Mouse (Mus musculus) heart, adult 2 months (tissue): ENCODE data around the gene Vmp1. TPM values are rescaled to one million over a fixed set of nuclear protein-coding genes. Genes with fewer than 3 reads are reported as not detected.

ENCODE experiments used
- DNase-seq, 2 experiments: peaks; one replicate each; pipeline ENCODE4 v3.0.0; 2021
- H3K27ac ChIP-seq: fragments of 200-600 bp; 2 replicates; pipeline ENCODE4 v1.8.1; 2022
- H3K27me3 ChIP-seq: fragments of 200-500 bp; 2 replicates; pipeline ENCODE4 v1.6.1; 2012; ENCODE audit warnings: mild to moderate bottlenecking, low read length, inconsistent platforms, mixed read lengths; ENCODE audit not compliant: control insufficient read depth, insufficient read depth
- H3K36me3 ChIP-seq: fragments of 200-500 bp; 2 replicates; pipeline ENCODE4 v1.6.1; 2012; ENCODE audit warnings: low read length, inconsistent platforms; ENCODE audit not compliant: control insufficient read depth, insufficient read depth
- H3K4me1 ChIP-seq: fragments of 200-500 bp; 2 replicates; pipeline ENCODE4 v1.6.1; 2011; ENCODE audit warnings: low read length; ENCODE audit not compliant: control insufficient read depth, insufficient read depth
- H3K4me3 ChIP-seq: fragments of 200-600 bp; 2 replicates; pipeline ENCODE4 v1.8.1; 2022
- H3K79me2 ChIP-seq: fragments of 200-500 bp; replicated peaks from 2 replicates; pipeline ENCODE4 v1.6.1; 2012; ENCODE audit warnings: mild to moderate bottlenecking, inconsistent platforms, low read length, moderate library complexity, mixed read lengths; ENCODE audit not compliant: control insufficient read depth, insufficient read depth
- H3K9ac ChIP-seq: fragments of 200-500 bp; 2 replicates; pipeline ENCODE4 v1.6.1; 2012; ENCODE audit warnings: low read depth, mild to moderate bottlenecking, control low read depth, inconsistent platforms, low read length, mixed read lengths
- CTCF ChIP-seq: fragments of 200-600 bp; IDR thresholded peaks from 2 replicates; pipeline ENCODE4 v1.8.1; 2022; ENCODE audit warnings: antibody characterized with exemption, mild to moderate bottlenecking, moderate library complexity
- EP300 ChIP-seq: fragments of 200-500 bp; IDR thresholded peaks from 2 replicates; pipeline ENCODE4 v1.6.1; 2011; ENCODE audit warnings: low read depth, low read length, control low read depth; ENCODE audit not compliant: insufficient read depth
- POLR2A ChIP-seq: fragments of 200-500 bp; IDR thresholded peaks from 2 replicates; pipeline ENCODE4 v1.6.1; 2011; ENCODE audit warnings: mild to moderate bottlenecking, low read depth, low read length, control low read depth; ENCODE audit not compliant: insufficient read depth
- WGBS: fragments of 180-500 bp; shearing (Covaris S2); methylation state at CpG from one replicate; pipeline ENCODE4 v1.1.7; 2018; 5-methylcytosine and 5-hydroxymethylcytosine counted together
- intact Hi-C: fragments of 180-260 bp; cut with DNase I; formaldehyde crosslinking; loops from one replicate; pipeline ENCODE4 v1.15.1; 2025
- polyA plus RNA-seq: library from polyadenylated mRNA; depleted of rRNA; stranded (reverse); fragments of >200 nt; gene quantifications from 2 replicates; pipeline ENCODE4 v1.2.3, GENCODE M21; 2012
- total RNA-seq, 2 experiments: library from RNA; stranded (reverse); gene quantifications; 2 replicates each; pipeline ENCODE4 v1.2.3; 2021

Gene Vmp1
- total and polyA plus RNA-seq, 3 experiments: 34.0 to 66.9 (median 58.2) TPM

DNA sequence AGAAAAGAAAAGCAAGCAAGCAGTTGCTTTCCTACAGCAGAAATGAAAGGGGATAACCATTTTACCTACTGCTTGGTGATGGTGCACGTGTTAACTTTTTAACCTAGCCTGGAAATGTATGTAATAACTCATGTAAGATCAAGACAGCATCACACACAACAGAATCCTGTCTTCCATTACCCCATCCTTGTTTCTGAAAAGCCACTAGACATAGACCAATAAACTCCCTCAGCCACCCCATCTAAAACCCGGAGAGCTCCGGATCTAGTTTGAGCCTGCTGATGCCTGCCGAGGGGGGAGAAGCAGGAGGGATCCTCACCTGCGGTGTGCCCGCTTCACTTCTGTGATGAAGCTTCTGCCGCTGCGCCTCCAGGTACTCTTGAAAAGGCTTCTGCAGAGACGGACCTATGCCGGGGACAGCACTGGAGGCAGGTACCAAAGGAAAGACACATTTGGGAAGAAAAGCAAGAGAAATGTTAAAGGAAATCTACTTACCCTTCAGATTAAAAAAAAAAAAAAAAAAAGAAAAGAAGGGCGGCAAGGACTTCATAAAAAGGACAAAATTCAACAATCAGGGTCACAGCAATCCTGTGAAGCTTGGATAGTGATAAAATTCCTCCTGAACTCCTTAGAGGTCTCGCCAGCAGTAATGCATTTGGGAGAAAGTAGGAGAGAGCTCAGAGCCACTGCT lies 97.3 kb downstream of the Vmp1 start:
- H3K27me3 ChIP-seq: no peaks in the 10 kb centered on the region
- DNase-seq: no peak
- TF ChIP-seq CTCF (no peak), POLR2A (no peak), EP300 (no peak)
- intact Hi-C loops: no loop called here
- H3K4me1 ChIP-seq: peaks cover 6% of the 10 kb centered on the region
- H3K36me3 ChIP-seq: peaks cover 8% of the 10 kb centered on the region
- 22% methylated on average over 12 of the region's 12 CpGs for WGBS
- peak overlapping the region; percentile 87 for H3K27ac ChIP-seq
- no peaks in the 10 kb centered on the region for H3K79me2 ChIP-seq
- peak overlapping the region; percentile 52 for H3K4me3 ChIP-seq
- peak overlapping the region; percentile 83 for H3K9ac ChIP-seq

DNA sequence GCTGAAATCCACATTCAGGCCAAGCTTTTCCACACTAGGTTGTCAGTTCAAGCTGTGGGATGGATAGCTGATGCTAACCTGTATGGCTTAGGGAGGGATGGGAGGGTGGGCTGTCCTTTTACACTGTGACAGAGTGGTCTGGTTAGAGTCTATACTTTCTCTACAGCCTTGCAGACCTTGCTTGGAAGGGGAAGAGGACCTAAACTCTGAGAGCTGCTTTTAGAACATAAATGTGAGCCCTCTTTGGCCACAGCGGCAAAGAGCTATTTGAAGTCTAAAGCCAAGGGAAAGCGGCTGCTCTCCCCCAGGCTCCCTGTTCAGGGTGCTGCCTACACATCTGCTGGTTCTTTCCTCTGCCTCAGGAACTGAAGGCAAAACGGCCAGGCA lies 98.0 kb downstream of the Vmp1 start:
- H3K36me3 ChIP-seq: peaks cover 8% of the 10 kb centered on the region
- no peak for DNase-seq
- peak overlapping the region; percentile 32 for H3K4me3 ChIP-seq
- peak overlapping the region; percentile 56 for H3K9ac ChIP-seq
- 28% methylated on average over 3 of the region's 3 CpGs for WGBS
- TF ChIP-seq CTCF (no peak), POLR2A (no peak), EP300 (no peak)
- no peaks in the 10 kb centered on the region for H3K27me3 ChIP-seq
- peaks cover 10% of the 10 kb centered on the region for H3K4me1 ChIP-seq
- H3K27ac ChIP-seq: peak overlapping the region; percentile 87
- intact Hi-C loops: no loop called here
- no peaks in the 10 kb centered on the region for H3K79me2 ChIP-seq

DNA sequence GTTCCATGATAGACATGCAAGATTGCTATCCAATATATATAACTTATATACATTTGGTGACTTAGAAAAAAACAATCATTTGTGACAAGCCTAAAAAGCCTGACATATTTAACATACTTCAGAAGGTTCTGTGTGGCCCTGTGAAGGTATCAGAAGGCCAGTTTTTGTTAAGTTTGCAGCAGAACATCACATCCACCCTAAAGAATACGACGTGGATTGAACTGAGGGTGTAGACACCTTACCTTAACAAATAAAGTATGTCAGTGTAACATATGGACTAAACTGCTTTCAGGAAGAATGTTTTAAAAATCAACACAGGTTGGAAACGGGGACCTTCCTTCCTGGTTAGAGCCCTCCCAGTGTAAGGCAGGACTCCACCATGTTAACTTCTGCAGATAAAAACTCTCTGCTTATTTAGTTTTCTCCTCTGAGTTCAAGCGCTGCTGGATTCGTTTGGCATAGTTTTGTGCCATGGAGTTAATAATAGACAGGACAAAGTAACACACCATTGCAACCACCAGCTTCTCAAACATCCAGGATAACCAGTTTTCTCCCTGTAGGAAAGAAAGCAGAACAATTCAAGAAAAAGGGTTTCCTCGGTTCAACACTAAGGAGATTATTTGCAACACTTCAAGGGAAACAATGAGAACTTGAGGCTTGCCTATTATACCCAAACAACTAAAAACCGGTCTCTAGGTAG lies 98.6 kb downstream of the Vmp1 start:
- TF ChIP-seq POLR2A (no peak), EP300 (no peak), CTCF (no peak)
- intact Hi-C loops: no loop called here
- H3K9ac ChIP-seq: peak overlapping the region; percentile 56
- H3K27me3 ChIP-seq: no peaks in the 10 kb centered on the region
- no peak overlapping the region; the same call in 1 of the 2 replicates for H3K4me3 ChIP-seq
- peaks cover 8% of the 10 kb centered on the region for H3K36me3 ChIP-seq
- no peaks in the 10 kb centered on the region for H3K79me2 ChIP-seq
- H3K4me1 ChIP-seq: peaks cover 14% of the 10 kb centered on the region
- WGBS: 24% methylated on average over 7 of the region's 7 CpGs
- H3K27ac ChIP-seq: peak overlapping the region; percentile 87
- no peak for DNase-seq

DNA sequence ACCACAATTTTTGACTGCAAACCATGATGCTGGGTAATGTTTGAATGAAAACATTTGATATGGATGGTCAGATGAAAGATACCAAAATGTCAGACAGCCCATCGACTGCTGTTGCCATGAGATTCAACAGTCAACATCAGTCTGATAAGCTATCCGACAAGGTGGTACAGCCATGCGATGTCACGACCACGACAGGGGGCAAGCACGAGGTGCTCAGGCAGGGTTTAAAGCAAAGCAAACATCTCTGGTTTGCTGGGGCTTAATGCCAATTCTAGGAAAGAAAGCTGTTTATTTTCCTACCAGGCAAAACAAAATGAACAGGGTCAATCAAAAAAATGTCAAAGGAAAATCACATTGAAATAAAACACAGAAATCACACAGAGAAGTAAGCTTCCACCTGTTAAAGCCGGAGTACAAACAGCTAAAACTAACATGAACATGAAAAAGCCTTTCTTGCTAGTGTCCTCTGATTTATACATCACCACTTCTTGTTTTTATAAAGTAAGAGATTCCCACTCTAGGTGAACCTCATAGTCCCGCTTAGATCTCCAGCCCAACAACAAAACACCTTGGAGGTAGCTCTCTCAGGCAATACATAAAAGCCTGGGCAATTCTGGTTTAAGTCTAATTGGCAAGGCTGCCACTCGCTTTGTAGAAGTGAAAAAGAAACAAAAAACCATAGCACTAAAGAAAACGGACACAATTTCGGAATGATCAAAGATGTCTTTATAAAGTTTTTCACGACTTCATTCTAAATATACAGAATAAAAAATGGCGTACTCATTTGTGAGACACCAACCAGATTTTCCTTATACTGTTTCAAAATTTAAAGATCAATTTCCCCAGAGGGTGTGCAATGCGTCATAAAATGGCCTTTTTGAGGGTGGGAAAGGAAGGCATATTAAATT lies 99.4 kb downstream of the Vmp1 start:
- peaks cover 20% of the 10 kb centered on the region for H3K4me1 ChIP-seq
- no peak overlapping the region for H3K4me3 ChIP-seq
- no peaks in the 10 kb centered on the region for H3K79me2 ChIP-seq
- WGBS: 65% methylated on average over 14 of the region's 14 CpGs
- no peak for DNase-seq
- H3K9ac ChIP-seq: no peak overlapping the region
- intact Hi-C loops: no loop called here
- TF ChIP-seq CTCF: no peak
- no peak for TF ChIP-seq EP300
- TF ChIP-seq POLR2A: no peak
- H3K27me3 ChIP-seq: no peaks in the 10 kb centered on the region
- peaks cover 8% of the 10 kb centered on the region for H3K36me3 ChIP-seq
- peak overlapping the region; percentile 87 for H3K27ac ChIP-seq

DNA sequence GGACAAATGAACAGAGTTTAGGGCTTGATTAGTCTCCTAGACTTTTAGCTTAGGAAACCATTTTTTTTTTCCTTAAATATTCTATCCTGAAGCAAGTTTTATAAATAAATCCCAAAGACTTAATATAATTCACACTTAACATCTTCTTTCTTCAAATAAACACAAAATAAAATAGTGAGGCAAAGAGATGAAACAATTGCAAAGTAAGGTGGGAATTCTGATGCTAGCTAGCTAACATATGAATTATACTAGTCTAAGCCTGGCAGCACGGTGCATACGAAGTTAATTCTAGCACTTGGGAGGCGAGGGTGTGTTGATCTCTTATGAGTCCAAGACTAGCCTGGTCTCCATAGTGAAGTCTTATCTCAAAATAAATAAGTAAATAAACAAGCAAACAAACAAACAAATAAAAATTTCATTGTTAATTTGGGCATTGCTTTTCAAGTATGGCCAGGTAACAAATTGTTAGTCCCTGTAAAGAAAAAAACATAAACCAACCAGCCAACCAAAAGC lies 100.3 kb downstream of the Vmp1 start:
- H3K9ac ChIP-seq: no peak overlapping the region
- peaks cover 8% of the 10 kb centered on the region for H3K36me3 ChIP-seq
- H3K27ac ChIP-seq: no peak overlapping the region
- H3K4me3 ChIP-seq: no peak overlapping the region
- intact Hi-C loops: no loop called here
- no peak for DNase-seq
- H3K27me3 ChIP-seq: no peaks in the 10 kb centered on the region
- peaks cover 24% of the 10 kb centered on the region for H3K4me1 ChIP-seq
- WGBS: 84% methylated on average over 3 of the region's 3 CpGs
- H3K79me2 ChIP-seq: no peaks in the 10 kb centered on the region
- no peak for TF ChIP-seq CTCF
- TF ChIP-seq POLR2A: no peak
- no peak for TF ChIP-seq EP300
